Mouse (Mus musculus): ENCODE measurements at regions not wholly inside any gene's neighbourhood (a gene's known extent, or its start where the extent isn't known, plus 50 kb on each side); places are given as distances from the start of the nearest gene placed in this dataset.

DNA sequence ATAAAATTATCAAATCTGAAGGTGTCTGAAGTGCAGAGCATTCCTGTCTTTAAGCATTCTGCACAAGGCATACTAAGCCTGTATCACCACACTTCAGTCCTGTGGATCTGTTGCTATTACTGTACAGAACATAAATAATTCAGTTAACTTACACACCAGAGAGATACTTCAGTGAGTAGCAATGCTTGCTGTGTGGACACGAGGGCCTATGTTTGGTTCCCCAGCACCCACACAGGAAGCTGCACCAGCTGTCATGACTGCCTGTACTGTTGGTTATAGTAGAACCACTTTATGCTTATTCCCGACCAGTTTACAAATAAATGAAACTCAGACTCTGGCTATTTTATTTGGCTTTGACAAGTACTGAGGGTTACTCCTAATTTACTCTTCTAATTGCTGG, 271.7 kb downstream of the Slc30a10 start:
- DNase-seq (ENCODE audit: low read depth, low spot score) = no peak

DNA sequence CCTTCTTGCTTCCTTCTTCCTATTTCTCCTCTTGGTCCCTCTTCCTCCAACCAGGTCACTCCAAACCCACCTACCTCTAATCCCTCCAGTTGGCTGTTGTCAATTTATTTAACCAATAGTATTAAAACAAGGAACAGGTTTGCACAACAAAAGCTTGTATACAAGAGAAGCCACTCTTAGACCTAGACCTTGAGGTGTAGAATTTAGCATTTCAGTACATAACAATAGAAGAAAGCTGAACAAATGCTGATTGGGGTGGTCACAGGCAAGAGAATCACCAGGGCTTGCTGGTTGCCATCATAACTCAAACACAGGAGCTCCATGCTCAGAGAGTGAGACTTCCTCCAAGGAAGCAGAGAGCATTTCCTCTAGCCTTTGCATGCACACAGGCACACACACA, 272.2 kb downstream of the Slc30a10 start:
- DNase-seq (ENCODE audit: low read depth, low spot score) = peak; percentile 61

DNA sequence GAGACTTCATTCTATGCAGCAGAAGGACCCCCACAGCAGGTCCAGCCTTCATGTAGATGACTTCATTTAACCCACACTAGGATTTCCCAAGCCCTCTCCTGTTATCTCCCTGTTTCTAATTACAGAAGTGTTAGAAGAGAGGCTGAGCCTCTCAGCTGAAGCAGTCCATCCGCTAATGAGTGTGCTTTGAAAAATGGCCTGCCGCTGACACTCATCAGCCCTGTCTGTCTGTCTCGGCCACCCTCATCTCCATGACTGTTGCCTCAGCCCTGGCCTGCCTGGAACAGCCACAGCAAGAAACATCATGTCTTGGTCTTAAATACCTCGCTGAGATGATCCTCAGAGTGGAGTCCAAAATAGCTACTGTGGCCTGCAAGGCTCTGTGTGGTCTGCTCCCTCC, 273.1 kb downstream of the Slc30a10 start:
- DNase-seq (ENCODE audit: low read depth, low spot score) = no peak

DNA sequence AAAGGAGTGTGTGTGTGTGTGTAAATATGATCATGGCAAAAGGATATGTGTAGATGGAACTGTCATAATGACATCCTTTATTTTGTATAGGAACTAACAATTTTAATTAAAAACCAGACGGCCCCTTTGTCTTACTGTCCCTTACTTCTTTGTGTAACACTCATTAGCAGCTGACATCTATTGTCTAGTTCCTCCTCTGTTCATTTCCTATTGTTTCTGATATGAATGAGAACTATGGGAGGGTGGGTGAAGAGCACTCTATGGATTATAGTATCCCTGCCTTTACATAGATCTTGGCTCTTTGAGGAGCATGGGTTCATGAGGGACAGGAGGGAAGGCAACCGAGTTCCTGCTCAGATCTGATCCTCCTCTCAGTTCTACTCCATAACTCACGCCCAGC, 273.8 kb downstream of the Slc30a10 start:
- no peak for DNase-seq (ENCODE audit: low read depth, low spot score)

DNA sequence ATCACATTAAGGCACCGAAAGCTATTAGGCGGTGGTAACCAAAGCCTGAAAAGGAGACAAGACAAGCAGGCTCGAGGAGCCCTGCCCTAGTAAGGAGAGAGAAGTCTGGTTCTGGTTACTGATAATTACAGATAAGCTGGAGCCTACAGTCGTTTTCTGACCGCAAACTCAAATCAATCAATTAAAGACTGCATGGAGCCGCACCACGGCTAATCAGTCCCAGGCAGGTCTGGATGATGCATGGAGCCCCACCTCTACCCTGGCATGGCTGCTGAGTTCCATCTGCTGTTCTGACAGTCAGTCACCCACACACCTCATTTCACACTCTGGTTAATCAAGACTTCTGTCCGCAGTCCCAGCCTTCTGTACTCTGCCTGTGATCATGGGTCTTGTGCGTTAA, 276.4 kb downstream of the Slc30a10 start:
- DNase-seq (ENCODE audit: low read depth, low spot score) = no peak

DNA sequence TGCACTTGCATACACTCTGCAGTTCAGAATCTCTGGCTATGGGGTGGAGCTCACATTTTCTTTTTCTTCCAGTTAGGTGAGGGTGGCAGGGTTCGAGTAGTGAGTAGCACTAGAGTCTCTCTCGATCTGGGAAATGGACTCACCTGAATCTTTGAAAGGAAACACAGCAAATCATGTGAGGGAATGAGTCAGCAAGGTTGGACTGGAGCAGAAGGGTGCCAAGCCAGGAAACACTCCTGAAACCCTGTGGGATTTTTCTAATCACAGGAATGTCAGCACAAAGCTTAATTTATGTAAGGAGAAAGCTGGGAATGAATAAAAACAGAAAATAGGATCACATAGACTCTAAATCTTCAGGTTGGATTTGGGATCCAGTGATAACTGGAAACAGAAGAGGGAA, 282.1 kb downstream of the Slc30a10 start:
- peak; percentile 11 for DNase-seq (ENCODE audit: low read depth, low spot score)

DNA sequence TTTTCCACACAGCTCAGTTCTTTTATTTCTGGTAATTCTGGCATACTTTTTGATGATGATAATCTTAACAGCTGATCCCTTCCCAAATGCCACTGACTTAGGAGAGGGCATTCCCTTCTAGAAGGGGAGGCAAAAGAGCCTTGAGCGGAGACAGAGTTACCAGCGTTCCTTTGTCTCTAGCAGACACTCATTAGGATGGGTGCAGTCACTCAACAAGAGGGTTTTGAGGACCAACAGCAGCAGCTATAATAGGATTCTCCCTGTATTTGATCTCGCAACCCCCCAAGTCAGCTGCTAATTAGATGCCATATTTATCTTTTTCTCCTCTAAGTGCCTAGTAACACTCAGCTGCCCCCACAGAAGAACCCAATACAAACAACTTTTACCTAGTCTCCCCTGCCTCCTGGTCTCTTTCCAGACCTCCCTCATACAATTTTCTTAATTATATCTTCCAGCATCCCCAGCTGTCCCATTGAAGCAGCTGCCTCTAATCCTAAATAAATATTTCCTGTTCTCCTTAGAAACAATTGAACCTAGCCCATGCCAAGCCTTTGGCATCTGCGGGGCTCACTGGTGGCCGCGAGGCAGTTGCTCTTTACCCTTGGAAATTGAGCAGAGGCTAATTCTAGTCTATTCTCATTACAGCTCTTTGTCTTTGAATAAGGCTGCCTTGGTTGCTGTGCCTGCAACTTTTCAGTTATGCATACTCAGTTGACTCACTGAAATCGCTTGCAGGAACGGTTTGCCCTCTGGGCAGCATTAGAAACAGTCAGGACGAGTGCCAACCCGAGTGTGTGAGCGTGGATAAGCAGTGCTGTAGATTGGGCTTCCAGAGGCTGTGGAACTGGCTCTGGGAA, 286.6 kb downstream of the Slc30a10 start:
- DNase-seq (ENCODE audit: low read depth, low spot score) = no peak

DNA sequence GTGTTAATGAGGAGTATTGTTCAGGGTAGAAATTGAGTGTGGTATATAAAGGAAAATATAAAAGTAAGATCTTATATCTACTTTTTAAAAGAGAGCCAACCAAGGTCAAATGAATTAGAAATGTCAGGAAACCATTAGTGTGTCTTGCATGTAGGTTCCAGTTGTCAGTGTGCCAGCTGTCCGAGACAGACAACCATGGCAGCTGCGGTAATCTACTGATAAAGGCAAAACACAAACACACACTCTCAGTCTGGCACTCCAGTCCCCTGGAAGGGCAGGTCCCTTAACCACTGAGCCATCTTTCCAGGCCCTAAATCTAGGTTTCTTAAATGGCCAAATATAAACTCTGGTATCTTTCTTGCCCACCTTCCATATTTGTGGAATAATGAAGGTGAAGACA, 294.6 kb downstream of the Slc30a10 start:
- DNase-seq (ENCODE audit: low read depth, low spot score) = no peak

DNA sequence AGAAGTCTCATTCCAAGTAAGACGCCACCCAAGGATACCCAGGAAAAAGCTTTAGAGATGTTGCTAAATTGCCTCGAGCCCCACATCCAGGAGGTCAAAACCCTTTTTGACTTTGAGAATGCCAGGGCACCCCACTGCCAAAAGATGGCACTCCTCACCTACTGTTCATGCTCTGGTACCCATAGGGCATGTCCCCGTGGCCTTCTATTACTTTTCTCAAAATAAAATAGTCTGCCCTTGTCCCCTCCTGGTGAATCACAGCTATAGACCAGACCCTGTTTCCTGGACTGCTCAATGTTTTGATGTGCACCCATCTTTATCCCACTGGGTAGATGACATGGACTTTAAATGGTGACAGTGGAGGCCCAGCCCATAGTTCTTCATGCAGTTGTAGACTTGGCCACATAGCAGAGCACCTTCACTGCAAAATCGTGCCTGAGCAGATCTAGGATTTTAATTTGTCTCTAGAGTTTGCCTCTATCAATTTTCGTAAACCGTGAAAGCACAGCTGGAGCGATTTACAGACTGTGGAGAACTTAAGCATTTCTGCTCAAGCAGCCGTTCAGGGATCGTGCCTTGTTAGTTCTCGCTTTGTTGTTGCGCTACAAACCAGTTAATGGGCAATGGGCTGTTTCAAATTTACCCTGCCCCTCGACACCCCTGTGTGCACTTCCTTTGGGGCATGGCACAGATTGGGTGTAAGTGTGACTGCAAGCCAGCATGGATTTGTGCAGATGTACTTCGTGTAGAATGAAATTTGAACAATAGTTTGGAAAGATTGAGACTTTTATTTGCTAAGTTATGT, 300.0 kb downstream of the Slc30a10 start:
- DNase-seq (ENCODE audit: low read depth, low spot score) = no peak

DNA sequence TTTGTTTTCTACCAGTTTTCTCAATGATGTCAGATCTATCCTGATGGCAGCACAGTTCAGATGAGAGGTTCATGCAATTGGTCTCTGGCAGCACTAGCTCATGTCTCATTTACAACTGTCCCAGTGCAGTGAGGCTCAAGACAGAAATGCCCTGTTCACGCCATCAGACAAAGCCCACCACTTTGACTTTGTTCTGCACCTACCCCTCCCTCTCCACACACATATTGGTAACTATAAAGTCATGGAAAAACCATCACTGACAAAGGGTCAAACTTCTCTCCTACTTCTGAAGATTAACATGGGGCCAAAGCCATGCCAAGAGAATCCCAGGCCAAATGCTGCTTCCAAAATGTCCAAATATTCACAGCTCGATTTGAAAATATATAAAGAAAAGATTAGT, 302.7 kb downstream of the Slc30a10 start:
- no peak for DNase-seq (ENCODE audit: low read depth, low spot score)

DNA sequence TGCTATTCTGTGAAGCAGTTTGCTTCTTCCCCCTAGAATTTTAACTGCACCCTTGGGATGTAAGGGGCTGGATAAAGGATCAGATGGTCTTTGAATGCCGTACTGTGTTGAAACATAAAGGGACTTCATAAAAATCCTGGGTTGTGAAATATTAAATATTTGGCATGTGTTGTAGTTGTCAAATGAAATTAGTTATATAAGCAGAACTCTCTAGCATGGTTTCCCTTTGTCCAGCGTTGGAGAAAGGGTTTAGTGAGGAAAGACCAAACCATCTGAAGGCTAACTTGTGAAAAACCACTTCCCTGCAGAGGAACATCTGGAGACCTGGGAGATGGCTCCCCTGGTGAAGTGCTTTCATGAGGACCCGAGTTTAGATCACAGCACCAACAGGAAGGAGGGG, 319.6 kb downstream of the Slc30a10 start:
- no peak for DNase-seq (ENCODE audit: low read depth, low spot score)

DNA sequence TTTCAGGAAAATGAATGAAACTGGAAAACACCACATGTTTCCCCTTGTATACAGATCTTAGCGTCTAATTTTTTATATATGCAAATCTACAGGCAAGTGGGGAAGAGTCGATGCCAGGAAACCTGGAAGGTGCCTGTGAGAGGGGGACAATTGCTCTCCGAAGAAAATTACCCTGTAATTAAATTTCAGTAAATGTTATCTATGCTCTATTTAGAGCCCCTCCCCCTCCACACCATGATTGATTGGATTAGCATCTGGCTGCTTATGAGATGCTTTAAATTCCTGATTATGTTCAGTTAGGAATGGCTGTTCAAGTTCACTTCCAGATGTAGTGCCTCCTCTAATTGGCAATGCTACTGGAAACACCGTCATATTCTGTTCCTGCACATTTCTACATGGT, 325.0 kb downstream of the Slc30a10 start:
- DNase-seq (ENCODE audit: low read depth, low spot score) = no peak

DNA sequence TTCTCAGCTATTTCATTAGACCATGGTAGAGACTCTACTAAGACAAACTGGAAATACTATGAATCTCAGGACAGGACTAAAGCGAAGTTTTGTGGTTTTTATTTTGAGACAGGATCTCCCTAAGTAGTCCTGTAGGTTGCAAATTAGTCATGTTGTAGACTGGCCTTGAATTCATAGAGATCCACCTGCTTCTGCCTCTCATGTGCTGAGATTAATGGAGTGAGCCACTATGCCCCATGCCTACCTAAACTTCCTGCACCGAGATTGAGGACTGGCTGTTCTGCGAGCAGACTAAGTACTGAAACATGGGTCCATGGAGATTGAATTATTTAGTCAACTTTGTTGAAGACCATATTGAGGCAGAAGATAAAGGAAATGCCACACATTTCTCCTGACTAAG, 315.0 kb downstream of the Lyplal1 start:
- DNase-seq (ENCODE audit: low read depth, low spot score) = no peak

DNA sequence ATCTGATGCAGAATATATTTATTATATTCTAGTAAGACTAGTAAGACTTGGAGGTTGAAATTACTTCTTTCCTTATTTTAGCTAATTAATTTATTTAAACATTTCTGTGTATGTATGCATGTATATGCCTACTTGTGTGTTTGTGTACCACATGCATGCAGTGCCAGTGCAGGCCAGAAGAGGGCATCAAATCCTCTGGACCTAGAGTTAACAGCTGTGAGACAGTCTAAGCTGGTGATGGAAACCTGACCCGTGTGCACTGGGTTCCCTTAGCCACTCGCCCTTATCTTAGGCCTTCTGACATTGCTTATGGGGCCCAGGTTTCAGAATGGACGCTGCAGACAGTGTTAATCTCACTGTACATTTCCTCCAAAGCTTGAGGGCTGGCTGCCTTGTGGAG, 302.2 kb downstream of the Lyplal1 start:
- DNase-seq (ENCODE audit: low read depth, low spot score) = peak; percentile 62

DNA sequence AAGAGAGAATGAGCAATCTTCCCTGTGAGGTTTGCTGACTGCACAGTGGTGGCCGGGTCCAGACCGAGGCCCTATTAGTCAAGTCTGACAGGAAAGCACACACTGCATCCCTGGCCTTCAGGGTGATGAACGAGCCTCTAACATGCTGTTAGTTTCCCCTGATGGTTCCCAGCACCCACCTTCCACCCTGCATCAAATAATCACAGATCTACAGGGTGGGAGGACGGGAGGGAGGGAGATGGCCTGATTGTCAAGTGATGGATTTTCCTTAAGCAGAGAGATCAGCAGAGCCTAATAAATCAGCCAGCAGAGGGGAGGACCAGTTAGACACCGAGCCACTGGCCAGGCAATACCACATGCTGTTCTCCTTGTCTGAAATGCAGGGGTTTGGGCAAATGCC, 298.1 kb downstream of the Lyplal1 start:
- DNase-seq (ENCODE audit: low read depth, low spot score) = no peak

DNA sequence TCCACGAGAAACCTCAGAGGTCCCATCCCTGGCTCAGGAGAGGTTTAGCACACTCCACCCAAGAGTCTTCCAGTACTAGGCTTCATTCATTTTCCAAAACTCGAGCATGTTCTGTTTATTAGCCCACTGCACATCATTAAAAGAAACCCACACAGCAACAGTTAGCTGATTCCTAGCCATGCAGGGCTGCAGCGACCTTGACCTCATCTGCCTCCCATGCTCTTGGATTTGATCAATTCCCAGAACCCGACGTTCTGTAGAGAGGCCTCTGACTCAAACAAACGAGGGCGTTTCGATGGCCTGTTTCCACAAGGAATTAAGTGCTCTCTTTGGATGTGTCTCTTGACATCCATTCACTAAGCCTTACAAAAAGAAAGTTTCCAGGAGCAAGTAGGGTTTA, 294.9 kb downstream of the Lyplal1 start:
- DNase-seq (ENCODE audit: low read depth, low spot score) = peak; percentile 29

DNA sequence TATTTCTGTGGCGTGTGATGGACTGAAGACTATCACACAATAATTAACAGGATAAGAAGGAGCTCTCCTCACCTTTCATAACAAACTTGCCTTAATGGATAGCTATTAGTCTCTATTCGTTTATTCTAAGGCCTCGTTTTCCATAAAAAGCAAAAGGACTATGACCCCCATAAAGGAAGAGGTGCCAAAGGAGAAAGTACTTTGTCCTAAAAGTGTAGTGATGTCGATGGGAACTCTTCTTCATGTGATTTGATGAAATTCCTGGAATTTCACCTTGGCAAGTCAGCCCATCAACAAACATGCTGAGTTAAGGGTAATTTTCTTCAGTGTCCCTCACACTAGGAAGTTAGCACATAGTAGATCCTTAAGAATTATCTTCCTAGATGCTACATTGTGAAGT, 293.9 kb downstream of the Lyplal1 start:
- no peak for DNase-seq (ENCODE audit: low read depth, low spot score)

DNA sequence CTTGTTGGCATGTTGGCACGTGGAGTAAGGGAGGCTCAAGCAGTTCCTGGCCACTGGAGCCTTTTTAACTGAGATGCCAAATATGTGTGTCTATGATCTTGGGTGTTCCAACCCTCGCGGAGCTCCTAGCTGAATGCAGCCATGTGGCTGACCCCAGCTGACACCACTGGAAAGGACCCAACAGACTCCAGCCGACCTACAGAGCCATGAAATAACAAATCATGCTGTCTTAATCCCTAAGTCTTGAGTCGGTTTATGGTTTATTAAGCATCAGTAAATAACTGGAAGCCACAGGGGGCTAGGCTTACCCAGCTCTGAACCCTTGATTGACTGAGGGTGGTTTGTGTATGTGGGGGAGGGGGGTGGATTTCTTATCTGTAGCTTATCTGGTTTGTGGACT, 293.2 kb downstream of the Lyplal1 start:
- no peak for DNase-seq (ENCODE audit: low read depth, low spot score)

DNA sequence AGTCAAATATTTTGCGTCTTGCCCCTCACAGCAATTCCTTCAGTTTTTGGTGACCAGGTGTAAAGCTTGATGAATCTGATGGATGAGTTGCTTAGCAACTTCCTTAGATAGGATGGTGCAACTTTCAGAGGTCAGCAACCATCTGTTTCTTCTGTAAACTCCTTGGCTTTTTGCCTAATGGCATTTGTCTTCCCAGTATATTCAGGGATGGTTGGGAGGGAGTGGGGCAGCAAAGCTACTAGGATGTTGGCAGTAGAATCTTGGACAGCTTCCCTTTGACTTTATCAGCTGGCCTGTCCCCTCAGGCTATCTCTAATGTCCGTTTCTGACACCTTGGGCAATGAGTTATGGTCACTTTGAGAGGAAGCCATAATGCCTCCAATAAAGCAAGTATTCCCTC, 289.1 kb downstream of the Lyplal1 start:
- no peak for DNase-seq (ENCODE audit: low read depth, low spot score)

DNA sequence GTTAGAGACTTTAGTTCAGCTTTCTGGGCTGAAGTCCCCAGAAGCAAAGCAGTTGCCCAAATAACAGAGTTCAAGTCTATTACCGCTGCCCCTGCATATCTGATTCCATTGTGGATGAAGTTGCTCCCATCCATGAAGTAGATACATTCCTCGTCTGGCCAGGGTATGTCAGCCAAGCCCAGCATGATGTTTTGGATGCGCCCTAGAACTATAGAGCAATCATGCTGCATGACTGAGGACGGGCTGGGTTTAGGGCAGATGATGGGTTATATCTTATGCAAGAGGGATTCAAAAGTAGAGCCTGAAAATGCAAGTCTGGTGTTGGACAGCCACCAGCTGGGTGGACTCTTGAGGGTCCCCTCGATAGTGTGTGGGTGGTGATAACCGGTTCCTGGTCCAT, 288.6 kb downstream of the Lyplal1 start:
- no peak for DNase-seq (ENCODE audit: low read depth, low spot score)

DNA sequence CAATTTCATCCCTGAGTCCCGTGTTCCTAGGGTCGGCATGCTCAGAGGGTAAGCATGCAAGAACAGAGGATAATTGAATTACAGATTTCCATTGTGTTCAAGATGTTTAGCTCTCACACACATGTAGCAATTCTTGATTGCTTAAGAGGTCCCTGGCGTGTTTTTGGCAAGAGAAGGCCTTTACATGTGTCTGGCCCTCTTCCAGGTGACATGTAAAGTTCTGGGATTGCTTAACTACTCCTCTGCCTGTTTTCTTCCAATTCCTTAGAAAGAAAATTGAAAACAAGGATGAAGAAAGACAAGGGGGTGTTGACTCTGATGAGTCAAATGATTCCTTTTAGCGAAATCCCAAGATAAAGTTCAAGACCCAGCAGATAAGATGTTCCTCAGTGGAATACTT, 285.1 kb downstream of the Lyplal1 start:
- no peak for DNase-seq (ENCODE audit: low read depth, low spot score)

DNA sequence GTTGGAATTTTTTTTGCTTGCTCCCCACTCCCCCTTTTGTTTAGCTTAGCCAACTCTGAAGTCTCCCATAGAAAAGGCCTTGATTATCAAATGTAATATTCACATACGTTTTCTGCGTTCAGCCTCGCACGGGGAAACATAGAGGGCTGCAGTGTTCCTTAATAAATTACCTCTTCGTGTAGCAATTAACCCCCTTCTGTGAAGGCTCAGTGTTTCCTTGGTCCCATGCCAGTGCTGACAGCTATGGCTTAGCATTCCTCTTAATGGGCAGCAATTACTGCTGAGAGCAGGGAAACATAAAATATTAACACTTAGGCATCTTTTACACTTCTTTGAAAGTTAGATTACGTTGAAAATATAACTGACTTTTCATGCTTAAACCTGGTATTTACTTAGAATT, 282.9 kb downstream of the Lyplal1 start:
- no peak for DNase-seq (ENCODE audit: low read depth, low spot score)

DNA sequence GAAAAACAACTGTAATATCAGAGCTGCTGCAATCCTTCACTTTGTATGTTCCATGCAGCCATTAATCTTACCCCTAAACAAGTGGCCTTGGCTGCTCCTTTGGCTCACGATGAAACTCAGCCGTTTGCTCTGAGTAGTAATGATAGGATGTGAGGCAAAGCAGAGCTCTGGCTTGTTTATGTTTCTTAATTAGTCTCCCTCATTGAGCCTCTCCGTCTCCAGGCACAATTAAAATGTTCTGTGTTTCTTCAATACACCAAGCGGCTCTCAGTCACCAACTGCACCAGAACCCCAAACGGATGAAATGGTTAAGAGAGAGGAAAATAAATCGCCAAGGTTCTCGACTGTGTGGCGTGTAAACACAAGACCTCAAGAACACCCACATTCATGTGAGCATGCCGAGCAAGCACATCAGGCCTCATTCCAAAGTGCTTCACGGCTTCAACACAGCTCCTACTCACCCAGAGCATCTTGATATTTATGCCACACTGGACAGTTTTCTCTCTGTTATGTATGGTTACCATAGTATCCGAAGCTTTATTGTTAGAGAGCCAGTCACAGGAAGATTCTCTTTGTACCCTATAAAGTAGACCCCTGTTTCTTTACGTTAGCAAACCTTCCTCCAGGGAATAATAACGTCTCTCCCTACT, 280.4 kb downstream of the Lyplal1 start:
- no peak for DNase-seq (ENCODE audit: low read depth, low spot score)
